Mouse (Mus musculus): ENCODE measurements around the gene Baiap3. TPM values are rescaled to one million over a fixed set of nuclear protein-coding genes. Genes with fewer than 3 reads are reported as not detected.

Gene Baiap3
- total and polyA plus RNA-seq, 3 experiments, result 0.33 TPM; not detected in 2

DNA sequence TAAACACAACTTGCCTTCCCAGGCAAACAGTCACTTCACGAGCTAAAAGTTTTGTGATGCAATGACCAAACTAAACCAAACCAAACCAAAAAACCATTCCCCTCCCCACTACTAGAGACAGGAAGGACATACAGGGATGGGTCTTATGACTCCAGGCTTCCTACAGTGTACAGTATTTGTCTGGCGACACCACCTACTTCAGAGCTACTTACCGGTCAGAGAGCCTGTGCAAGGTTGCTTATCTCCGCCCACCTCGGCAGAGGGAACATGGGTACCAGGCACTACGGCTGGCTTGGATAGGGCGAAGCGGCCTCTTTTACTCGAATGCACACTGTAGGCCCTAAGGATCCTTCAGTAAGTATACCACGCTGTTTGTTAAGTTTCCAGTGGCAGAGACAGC, 16.2 kb upstream of the Baiap3 start:
- Histone ChIP-seq H3K9me3 (replicated peaks) (no peaks in the 10 kb centered on the region), H3K27me3 (ENCODE audit: insufficient read depth, low read length) (no peaks in the 10 kb centered on the region), H3K4me3 (ENCODE audit: low read depth, low read length) (peak overlapping the region; percentile 94), H3K4me1 (ENCODE audit: insufficient read depth, low read depth, low read length) (peaks cover 55% of the 10 kb centered on the region), H3K36me3 (replicated peaks) (peaks cover 50% of the 10 kb centered on the region)
- no peak for ATAC-seq (ENCODE audit: extremely low read depth, insufficient number of reproducible peaks, low FRiP score, poor library complexity, severe bottlenecking)
- peak; percentile 50 for DNase-seq (ENCODE audit: low spot score)
- no peak for TF ChIP-seq CTCF (IDR thresholded peaks at IDR 0.05; ENCODE audit: low read depth, low read length)
- no peak for TF ChIP-seq GATA1 (IDR thresholded peaks at IDR 0.05; ENCODE audit: borderline replicate concordance, low read length)
- no peak for TF ChIP-seq GATA2 (IDR thresholded peaks at IDR 0.05; ENCODE audit: borderline replicate concordance, low read depth, low read length)
- no peak for TF ChIP-seq POLR2AphosphoS5 (IDR thresholded peaks at IDR 0.05; ENCODE audit: insufficient replicate concordance, low read depth, low read length)
- no peak for TF ChIP-seq TAL1 (conservative IDR thresholded peaks at IDR 0.05; ENCODE audit: low read depth, low read length)

DNA sequence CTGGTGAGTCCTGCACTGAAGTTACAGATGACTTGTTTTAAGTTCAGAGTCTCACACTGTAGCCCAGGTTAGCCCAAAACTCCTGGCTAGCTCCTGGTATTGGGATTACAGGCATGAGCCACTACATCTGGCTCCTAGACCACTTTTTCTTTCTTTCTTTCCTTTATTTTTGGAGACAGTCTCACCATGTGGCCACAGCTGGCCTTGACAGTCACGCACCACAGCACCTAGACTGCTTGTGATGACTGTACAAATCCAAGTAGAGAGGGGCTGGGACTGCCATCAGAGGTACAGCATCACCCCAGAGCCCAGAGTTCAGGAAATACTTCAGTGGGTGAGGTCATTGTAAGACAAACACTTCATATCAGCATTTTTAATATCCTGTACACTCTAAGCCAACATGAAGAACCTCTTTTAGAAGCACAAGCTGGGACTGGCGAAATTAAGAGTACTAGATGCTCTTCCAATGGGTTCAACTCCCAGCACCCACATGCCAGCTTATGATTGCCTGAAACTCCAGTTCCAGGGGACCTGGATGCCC, 14.7 kb upstream of the Baiap3 start:
- H3K4me1 ChIP-seq (ENCODE audit: insufficient read depth, low read depth, low read length), result peaks cover 59% of the 10 kb centered on the region
- peak overlapping the region; percentile 20; the same call in 1 of the 2 replicates for H3K4me3 ChIP-seq (ENCODE audit: low read depth, low read length)
- ATAC-seq (ENCODE audit: extremely low read depth, insufficient number of reproducible peaks, low FRiP score, poor library complexity, severe bottlenecking), result no peak

DNA sequence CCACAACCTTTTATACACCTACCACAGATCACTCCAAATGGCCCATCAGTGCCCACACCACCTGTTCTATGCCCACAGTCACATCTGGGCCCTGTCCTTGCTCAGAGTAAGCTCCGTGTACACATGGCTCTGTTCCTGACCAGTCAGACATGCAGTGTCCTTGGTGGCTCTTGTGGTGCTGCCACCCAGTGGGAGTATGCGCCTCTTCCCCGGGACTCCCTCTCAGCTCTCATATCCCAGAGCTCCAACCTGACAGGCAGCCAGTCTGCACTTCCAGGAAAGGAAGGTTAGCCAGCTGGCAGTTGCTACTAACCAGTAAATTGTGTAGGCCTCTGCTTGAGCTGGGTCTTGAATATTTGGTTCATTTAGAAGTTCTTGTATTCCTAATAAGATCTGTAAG, 8.3 kb upstream of the Baiap3 start:
- peaks cover 24% of the 10 kb centered on the region for H3K4me1 ChIP-seq (ENCODE audit: insufficient read depth, low read depth, low read length)
- peaks cover 84% of the 10 kb centered on the region for H3K36me3 ChIP-seq (replicated peaks)
- DNase-seq (ENCODE audit: low spot score), result no peak
- ATAC-seq (ENCODE audit: extremely low read depth, insufficient number of reproducible peaks, low FRiP score, poor library complexity, severe bottlenecking), result no peak
- no peaks in the 10 kb centered on the region for H3K27me3 ChIP-seq (ENCODE audit: insufficient read depth, low read length)
- no peaks in the 10 kb centered on the region for H3K9me3 ChIP-seq (replicated peaks)
- TF ChIP-seq TAL1 (conservative IDR thresholded peaks at IDR 0.05; ENCODE audit: low read depth, low read length), result no peak
- TF ChIP-seq POLR2AphosphoS5 (IDR thresholded peaks at IDR 0.05; ENCODE audit: insufficient replicate concordance, low read depth, low read length), result no peak
- no peak for TF ChIP-seq GATA1 (IDR thresholded peaks at IDR 0.05; ENCODE audit: borderline replicate concordance, low read length)
- no peak for TF ChIP-seq GATA2 (IDR thresholded peaks at IDR 0.05; ENCODE audit: borderline replicate concordance, low read depth, low read length)
- no peak for TF ChIP-seq CTCF (IDR thresholded peaks at IDR 0.05; ENCODE audit: low read depth, low read length)
- H3K4me3 ChIP-seq (ENCODE audit: low read depth, low read length), result no peak overlapping the region

More for the DNA sequence above, 14.7 kb upstream of the Baiap3 start:
- no peak for DNase-seq (ENCODE audit: low spot score)
- peaks cover 65% of the 10 kb centered on the region for H3K36me3 ChIP-seq (replicated peaks)
- no peaks in the 10 kb centered on the region for H3K27me3 ChIP-seq (ENCODE audit: insufficient read depth, low read length)
- no peaks in the 10 kb centered on the region for H3K9me3 ChIP-seq (replicated peaks)
- TF ChIP-seq GATA2 (IDR thresholded peaks at IDR 0.05; ENCODE audit: borderline replicate concordance, low read depth, low read length) (no peak), GATA1 (IDR thresholded peaks at IDR 0.05; ENCODE audit: borderline replicate concordance, low read length) (no peak), POLR2AphosphoS5 (IDR thresholded peaks at IDR 0.05; ENCODE audit: insufficient replicate concordance, low read depth, low read length) (no peak), CTCF (IDR thresholded peaks at IDR 0.05; ENCODE audit: low read depth, low read length) (no peak), TAL1 (conservative IDR thresholded peaks at IDR 0.05; ENCODE audit: low read depth, low read length) (no peak)

DNA sequence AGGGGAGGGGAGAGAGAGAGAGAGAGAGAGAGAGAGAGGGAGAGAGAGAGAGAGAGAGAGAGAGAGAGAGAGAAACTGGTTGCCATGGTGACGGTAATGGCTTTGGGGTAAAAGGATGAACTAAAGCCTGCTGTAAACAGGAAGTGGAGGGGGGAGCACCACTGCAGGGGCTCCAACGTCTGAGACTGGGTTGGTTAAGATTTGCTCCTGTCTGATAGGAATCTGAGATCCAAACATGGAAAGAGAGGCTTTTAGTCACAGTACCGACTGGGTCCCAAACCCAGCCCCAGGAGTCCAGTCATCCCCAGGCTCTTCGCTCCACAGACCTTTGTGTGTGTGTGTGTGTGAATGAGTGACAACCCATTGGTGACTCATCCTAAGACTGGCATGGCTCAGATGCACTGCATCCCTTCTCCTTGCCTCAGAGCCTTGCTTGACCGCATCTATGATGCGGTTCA, 1.7 kb upstream of the Baiap3 start:
- DNase-seq (ENCODE audit: low spot score) (no peak), ATAC-seq (ENCODE audit: extremely low read depth, insufficient number of reproducible peaks, low FRiP score, poor library complexity, severe bottlenecking) (no peak)
- H3K36me3 ChIP-seq (replicated peaks), result peaks cover 42% of the 10 kb centered on the region
- H3K9me3 ChIP-seq (replicated peaks), result no peaks in the 10 kb centered on the region
- H3K4me3 ChIP-seq (ENCODE audit: low read depth, low read length), result no peak overlapping the region
- TF ChIP-seq POLR2AphosphoS5 (IDR thresholded peaks at IDR 0.05; ENCODE audit: insufficient replicate concordance, low read depth, low read length) (no peak), CTCF (IDR thresholded peaks at IDR 0.05; ENCODE audit: low read depth, low read length) (no peak), GATA1 (IDR thresholded peaks at IDR 0.05; ENCODE audit: borderline replicate concordance, low read length) (no peak), GATA2 (IDR thresholded peaks at IDR 0.05; ENCODE audit: borderline replicate concordance, low read depth, low read length) (no peak), TAL1 (conservative IDR thresholded peaks at IDR 0.05; ENCODE audit: low read depth, low read length) (no peak)
- H3K4me1 ChIP-seq (ENCODE audit: insufficient read depth, low read depth, low read length), result peaks cover 22% of the 10 kb centered on the region
- peaks cover 34% of the 10 kb centered on the region for H3K27me3 ChIP-seq (ENCODE audit: insufficient read depth, low read length)

DNA sequence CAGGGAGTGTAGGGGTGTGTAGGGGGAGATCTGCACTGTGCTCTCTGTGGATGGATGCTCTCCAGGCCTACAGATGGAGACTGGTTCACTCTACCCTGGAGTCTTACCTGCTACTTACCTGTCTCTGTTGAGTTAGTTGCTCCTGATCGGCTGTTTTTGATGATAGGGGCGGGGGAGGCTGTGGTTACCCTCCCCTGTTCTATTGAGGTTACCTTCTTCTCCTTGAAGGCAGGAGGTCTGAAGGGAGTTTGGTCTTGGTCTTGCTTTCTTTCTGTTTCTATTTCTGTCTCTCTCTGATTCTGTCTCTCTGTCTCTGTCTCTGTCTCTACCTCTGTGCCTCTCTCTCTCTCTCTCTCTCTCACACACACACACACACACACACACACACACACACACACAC, 1.1 kb downstream of the Baiap3 start:
- no peak for DNase-seq (ENCODE audit: low spot score)
- Histone ChIP-seq H3K27me3 (ENCODE audit: insufficient read depth, low read length) (peaks cover 61% of the 10 kb centered on the region), H3K4me1 (ENCODE audit: insufficient read depth, low read depth, low read length) (peaks cover 22% of the 10 kb centered on the region), H3K9me3 (replicated peaks) (no peaks in the 10 kb centered on the region), H3K36me3 (replicated peaks) (peaks cover 30% of the 10 kb centered on the region), H3K4me3 (ENCODE audit: low read depth, low read length) (no peak overlapping the region)
- TF ChIP-seq TAL1 (conservative IDR thresholded peaks at IDR 0.05; ENCODE audit: low read depth, low read length), result no peak
- TF ChIP-seq GATA2 (IDR thresholded peaks at IDR 0.05; ENCODE audit: borderline replicate concordance, low read depth, low read length), result no peak
- no peak for TF ChIP-seq POLR2AphosphoS5 (IDR thresholded peaks at IDR 0.05; ENCODE audit: insufficient replicate concordance, low read depth, low read length)
- no peak for TF ChIP-seq CTCF (IDR thresholded peaks at IDR 0.05; ENCODE audit: low read depth, low read length)
- TF ChIP-seq GATA1 (IDR thresholded peaks at IDR 0.05; ENCODE audit: borderline replicate concordance, low read length), result no peak
- ATAC-seq (ENCODE audit: extremely low read depth, insufficient number of reproducible peaks, low FRiP score, poor library complexity, severe bottlenecking), result no peak

DNA sequence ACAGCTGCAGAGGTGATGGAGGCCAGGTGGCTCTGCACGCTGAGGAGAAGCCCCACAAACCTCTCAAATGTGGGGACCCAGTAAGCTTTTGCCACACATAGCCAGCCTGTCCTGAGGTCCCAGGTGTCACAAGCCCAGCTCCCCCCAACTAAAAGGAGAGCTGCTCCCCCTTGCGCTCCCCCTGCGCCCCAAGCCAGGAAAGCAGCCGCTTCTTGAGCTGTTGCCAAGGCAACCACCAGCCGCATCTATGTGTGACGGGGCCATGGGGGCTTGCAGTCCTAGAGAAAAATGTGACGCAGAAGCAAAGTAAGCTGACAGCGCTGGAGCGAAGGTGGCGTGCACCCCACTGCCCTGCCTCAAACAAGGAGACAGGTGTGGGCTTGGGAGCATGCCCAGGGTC, 2.4 kb downstream of the Baiap3 start:
- peaks cover 65% of the 10 kb centered on the region for H3K27me3 ChIP-seq (ENCODE audit: insufficient read depth, low read length)

More for the DNA sequence above, 2.4 kb downstream of the Baiap3 start:
- peaks cover 17% of the 10 kb centered on the region for H3K4me1 ChIP-seq (ENCODE audit: insufficient read depth, low read depth, low read length)
- TF ChIP-seq CTCF (IDR thresholded peaks at IDR 0.05; ENCODE audit: low read depth, low read length) (no peak), GATA1 (IDR thresholded peaks at IDR 0.05; ENCODE audit: borderline replicate concordance, low read length) (no peak), POLR2AphosphoS5 (IDR thresholded peaks at IDR 0.05; ENCODE audit: insufficient replicate concordance, low read depth, low read length) (no peak), GATA2 (IDR thresholded peaks at IDR 0.05; ENCODE audit: borderline replicate concordance, low read depth, low read length) (no peak), TAL1 (conservative IDR thresholded peaks at IDR 0.05; ENCODE audit: low read depth, low read length) (no peak)
- no peaks in the 10 kb centered on the region for H3K9me3 ChIP-seq (replicated peaks)
- peaks cover 17% of the 10 kb centered on the region for H3K36me3 ChIP-seq (replicated peaks)
- ATAC-seq (ENCODE audit: extremely low read depth, insufficient number of reproducible peaks, low FRiP score, poor library complexity, severe bottlenecking), result no peak
- H3K4me3 ChIP-seq (ENCODE audit: low read depth, low read length), result no peak overlapping the region
- DNase-seq (ENCODE audit: low spot score), result no peak
